Mouse (Mus musculus) C2C12 (cell line): ENCODE results near the gene Abcg1.

Source experiments
- CEBPB ChIP-seq: IDR thresholded peaks from one replicate; pipeline ENCODE4 v1.6.1; 2011; ENCODE audit warnings: low read depth, mild to moderate bottlenecking, control low read depth, moderate library complexity
- CTCF ChIP-seq: IDR thresholded peaks from one replicate; pipeline ENCODE4 v1.5.1; 2011; ENCODE audit not compliant: control insufficient read depth, insufficient read depth, insufficient read length
- MAX ChIP-seq: IDR thresholded peaks from one replicate; pipeline ENCODE4 v1.6.1; 2011; ENCODE audit warnings: mild to moderate bottlenecking, control low read depth
- MYOD1 ChIP-seq: IDR thresholded peaks from one replicate; pipeline ENCODE4 v1.6.1; 2011; ENCODE audit warnings: low read depth; ENCODE audit not compliant: control insufficient read depth, insufficient read length
- MYOG ChIP-seq: IDR thresholded peaks from one replicate; pipeline ENCODE4 v1.6.1; 2011; ENCODE audit not compliant: control insufficient read depth, insufficient read length; ENCODE audit errors: extremely low read depth

DNA sequence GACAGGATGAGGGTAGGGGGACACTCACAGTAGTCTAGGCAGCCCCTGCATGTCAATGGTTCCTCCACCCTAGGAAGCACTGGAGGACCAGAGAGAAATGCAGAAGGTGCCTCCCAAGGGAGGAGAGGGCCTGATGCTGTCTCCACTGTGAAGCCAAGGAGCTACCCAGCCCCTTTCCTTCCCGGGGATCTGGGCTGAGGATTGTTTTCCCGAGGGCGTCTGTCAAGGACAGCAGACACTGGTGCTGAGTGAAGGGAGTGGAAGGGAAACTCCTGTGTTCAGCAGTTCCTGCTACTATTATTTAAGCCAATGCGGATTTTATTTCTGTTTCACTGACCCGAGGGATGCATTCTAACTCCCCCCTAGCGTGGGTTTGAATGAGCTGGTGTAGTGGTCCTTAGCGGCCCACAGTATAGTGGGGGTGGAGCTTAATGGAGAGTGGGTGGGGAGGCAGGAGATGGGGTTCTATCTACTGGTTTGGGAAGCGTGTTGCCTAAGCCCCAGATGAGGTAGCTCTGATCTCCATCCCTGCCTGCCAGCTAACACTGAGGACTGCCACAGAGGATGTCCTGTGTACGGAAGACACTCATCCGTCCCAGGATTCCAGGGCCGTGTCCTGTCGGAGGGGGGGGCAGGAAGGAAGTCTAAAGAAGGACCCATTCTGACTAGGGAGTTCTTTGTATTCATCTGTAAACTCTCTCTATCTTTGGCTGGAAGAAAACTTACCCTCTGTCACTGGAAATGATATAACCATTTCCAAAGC, 21.8 kb downstream of the Abcg1 start:
- TF ChIP-seq CTCF = no peak
- TF ChIP-seq MYOG = no peak
- no peak for TF ChIP-seq MAX
- TF ChIP-seq CEBPB = no peak
- TF ChIP-seq MYOD1 = no peak
